Mouse (Mus musculus): ENCODE measurements at regions not wholly inside any gene's neighbourhood (a gene's known extent, or its start where the extent isn't known, plus 50 kb on each side); places are given as distances from the start of the nearest gene placed in this dataset.
"Not testable (repeated sequence)": the region's sequence is repeated elsewhere in the genome, so short reads cannot be mapped to it uniquely, and the experiment has no call there.

DNA sequence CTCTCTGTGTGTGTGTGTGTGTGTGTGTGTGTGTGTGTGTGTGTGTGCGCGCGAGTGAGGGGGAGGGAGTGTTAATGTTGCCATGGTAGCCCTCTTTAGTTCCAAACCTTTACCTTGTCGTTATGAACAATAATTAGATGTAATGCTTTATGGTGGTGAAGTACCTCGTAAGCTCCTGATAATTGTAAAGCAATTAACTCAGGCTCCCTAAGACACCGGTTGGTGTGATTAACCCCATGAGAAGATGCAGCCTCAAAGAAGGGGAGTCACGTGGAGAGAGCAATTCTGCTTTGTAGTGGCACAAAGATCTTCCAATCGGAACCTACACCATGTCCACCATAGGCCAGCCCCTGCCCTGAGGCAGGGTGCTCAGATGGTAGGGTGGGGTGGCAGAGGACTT is 152.3 kb upstream of the Map1b start:
- Histone ChIP-seq H3K4me1 (replicated peaks; ENCODE audit: control insufficient read depth, insufficient read depth, low read length) (no peaks in the 10 kb centered on the region), H3K4me3 (ENCODE audit: control insufficient read depth, insufficient read depth, low read length) (no peak overlapping the region), H3K27ac (ENCODE audit: control insufficient read depth, insufficient read depth, low read length) (no peak overlapping the region), H3K36me3 (ENCODE audit: control insufficient read depth, insufficient read depth, low read length) (no peaks in the 10 kb centered on the region), H3K27me3 (ENCODE audit: control insufficient read depth, insufficient read depth, low read length) (no peaks in the 10 kb centered on the region)
- WGBS: 77% methylated on average over 8 of the region's 8 CpGs
- no peak for DNase-seq
- TF ChIP-seq CTCF (IDR thresholded peaks at IDR 0.05; ENCODE audit: borderline replicate concordance, control insufficient read depth, extremely low read depth, insufficient read depth, low read length, poor library complexity) (no peak), POLR2A (IDR thresholded peaks at IDR 0.05; ENCODE audit: control insufficient read depth, extremely low read depth, insufficient read depth, low read length, poor library complexity) (no peak)

DNA sequence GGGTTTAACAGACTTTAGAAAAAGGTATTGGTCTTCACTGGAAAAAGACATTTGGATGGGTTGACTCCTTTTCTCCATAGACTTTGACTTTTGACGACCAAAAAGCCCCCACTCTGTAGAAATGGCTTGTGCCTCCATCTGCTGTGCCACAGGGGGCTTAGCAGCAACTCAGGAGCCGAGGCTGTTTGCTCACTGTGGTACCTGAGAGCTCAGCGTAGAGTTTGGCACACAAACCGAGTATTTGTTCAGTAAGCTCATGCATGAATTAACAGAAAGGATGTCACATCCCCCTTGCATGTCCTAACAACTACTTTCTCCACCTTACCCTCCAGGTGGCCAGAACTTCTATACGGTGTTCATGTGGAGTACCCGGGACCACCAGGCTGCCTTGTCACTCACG is 149.7 kb upstream of the Map1b start:
- no peak for DNase-seq
- Histone ChIP-seq H3K4me1 (replicated peaks; ENCODE audit: control insufficient read depth, insufficient read depth, low read length) (no peaks in the 10 kb centered on the region), H3K4me3 (ENCODE audit: control insufficient read depth, insufficient read depth, low read length) (no peak overlapping the region), H3K36me3 (ENCODE audit: control insufficient read depth, insufficient read depth, low read length) (no peaks in the 10 kb centered on the region), H3K27me3 (ENCODE audit: control insufficient read depth, insufficient read depth, low read length) (no peaks in the 10 kb centered on the region), H3K27ac (ENCODE audit: control insufficient read depth, insufficient read depth, low read length) (no peak overlapping the region)
- 81% methylated on average over 7 of the region's 7 CpGs for WGBS
- no peak for TF ChIP-seq POLR2A (IDR thresholded peaks at IDR 0.05; ENCODE audit: control insufficient read depth, extremely low read depth, insufficient read depth, low read length, poor library complexity)
- TF ChIP-seq CTCF (IDR thresholded peaks at IDR 0.05; ENCODE audit: borderline replicate concordance, control insufficient read depth, extremely low read depth, insufficient read depth, low read length, poor library complexity): no peak

DNA sequence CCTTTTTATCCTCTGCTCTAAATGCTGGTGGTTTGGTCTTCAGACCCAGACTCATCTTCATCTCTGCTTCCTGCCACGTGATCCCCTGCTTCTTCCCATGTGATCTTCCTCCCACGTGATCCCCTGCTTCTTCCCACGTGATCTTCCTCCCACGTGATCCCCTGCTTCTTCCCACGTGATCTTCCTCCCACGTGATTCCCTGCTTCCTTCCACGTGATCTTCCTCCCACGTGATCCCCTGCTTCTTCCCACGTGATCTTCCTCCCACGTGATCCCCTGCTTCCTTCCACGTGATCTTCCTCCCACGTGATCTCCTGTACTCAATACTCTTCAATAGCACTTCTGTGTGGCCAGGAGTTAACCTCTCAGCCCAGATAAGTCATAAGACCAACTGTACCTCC is 147.1 kb upstream of the Map1b start:
- H3K27ac ChIP-seq (ENCODE audit: control insufficient read depth, insufficient read depth, low read length); H3K4me3 ChIP-seq (ENCODE audit: control insufficient read depth, insufficient read depth, low read length); H3K4me1 ChIP-seq (replicated peaks; ENCODE audit: control insufficient read depth, insufficient read depth, low read length); H3K27me3 ChIP-seq (ENCODE audit: control insufficient read depth, insufficient read depth, low read length); DNase-seq; H3K36me3 ChIP-seq (ENCODE audit: control insufficient read depth, insufficient read depth, low read length): not testable (repeated sequence)
- WGBS: 86% methylated on average over 12 of the region's 12 CpGs

DNA sequence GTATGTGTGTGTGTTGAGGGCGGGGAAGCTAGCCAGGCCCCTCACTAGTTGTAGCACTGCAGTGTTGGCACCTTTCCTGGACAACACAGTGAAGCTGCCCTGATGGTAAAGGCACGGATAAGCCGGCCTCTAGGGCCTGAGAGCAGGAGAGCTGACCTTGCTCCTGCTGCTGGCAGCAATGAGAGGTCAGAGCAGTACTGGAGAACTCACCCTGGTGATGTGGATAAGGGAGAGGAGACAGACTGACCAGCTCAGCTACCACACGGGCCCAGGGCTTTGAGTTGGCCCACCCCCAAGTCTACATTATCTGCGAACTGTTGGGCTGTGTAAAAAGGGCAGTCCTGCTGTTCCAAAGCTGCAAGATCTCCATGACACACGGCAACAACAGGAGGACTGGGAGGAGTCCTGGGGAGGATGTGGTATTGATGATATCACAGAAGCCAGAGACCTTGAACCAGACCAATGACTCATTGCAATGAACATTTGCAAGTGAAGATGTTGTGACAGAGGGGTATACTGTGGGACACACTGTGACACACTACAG is 131.4 kb upstream of the Map1b start:
- no peaks in the 10 kb centered on the region for H3K36me3 ChIP-seq (ENCODE audit: control insufficient read depth, insufficient read depth, low read length)
- H3K4me3 ChIP-seq (ENCODE audit: control insufficient read depth, insufficient read depth, low read length): no peak overlapping the region
- no peaks in the 10 kb centered on the region for H3K4me1 ChIP-seq (replicated peaks; ENCODE audit: control insufficient read depth, insufficient read depth, low read length)
- TF ChIP-seq POLR2A (IDR thresholded peaks at IDR 0.05; ENCODE audit: control insufficient read depth, extremely low read depth, insufficient read depth, low read length, poor library complexity) (no peak), CTCF (IDR thresholded peaks at IDR 0.05; ENCODE audit: borderline replicate concordance, control insufficient read depth, extremely low read depth, insufficient read depth, low read length, poor library complexity) (no peak)
- DNase-seq: no peak
- no peaks in the 10 kb centered on the region for H3K27me3 ChIP-seq (ENCODE audit: control insufficient read depth, insufficient read depth, low read length)
- no peak overlapping the region for H3K27ac ChIP-seq (ENCODE audit: control insufficient read depth, insufficient read depth, low read length)
- 67% methylated on average over 6 of the region's 6 CpGs for WGBS

DNA sequence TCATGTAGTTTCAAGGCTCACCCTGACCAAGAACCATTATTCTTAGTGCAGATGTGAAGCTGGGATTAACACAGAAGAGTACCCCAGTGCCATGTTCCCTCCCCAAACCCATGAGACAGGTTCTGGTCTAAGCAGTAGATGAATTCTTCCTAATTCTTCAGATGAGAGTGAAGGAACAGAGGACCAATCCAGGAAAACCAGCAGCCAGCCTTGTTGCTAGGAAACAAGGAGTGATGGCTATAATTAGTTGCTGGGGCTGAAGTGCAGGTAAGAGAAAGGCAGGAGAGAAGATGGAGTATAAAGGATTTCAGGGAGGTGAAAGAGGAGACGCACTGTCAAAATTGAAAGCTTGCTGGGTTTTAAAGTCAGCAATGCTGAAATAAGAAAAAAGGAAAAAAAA is 128.4 kb upstream of the Map1b start:
- WGBS: 97% methylated on average over 1 of the region's 1 CpGs
- H3K4me1 ChIP-seq (replicated peaks; ENCODE audit: control insufficient read depth, insufficient read depth, low read length): no peaks in the 10 kb centered on the region; the same call in 1 of the 2 replicates
- H3K36me3 ChIP-seq (ENCODE audit: control insufficient read depth, insufficient read depth, low read length): no peaks in the 10 kb centered on the region
- TF ChIP-seq CTCF (IDR thresholded peaks at IDR 0.05; ENCODE audit: borderline replicate concordance, control insufficient read depth, extremely low read depth, insufficient read depth, low read length, poor library complexity): no peak
- TF ChIP-seq POLR2A (IDR thresholded peaks at IDR 0.05; ENCODE audit: control insufficient read depth, extremely low read depth, insufficient read depth, low read length, poor library complexity): no peak
- H3K4me3 ChIP-seq (ENCODE audit: control insufficient read depth, insufficient read depth, low read length): no peak overlapping the region
- DNase-seq: no peak
- no peaks in the 10 kb centered on the region for H3K27me3 ChIP-seq (ENCODE audit: control insufficient read depth, insufficient read depth, low read length)
- H3K27ac ChIP-seq (ENCODE audit: control insufficient read depth, insufficient read depth, low read length): no peak overlapping the region

DNA sequence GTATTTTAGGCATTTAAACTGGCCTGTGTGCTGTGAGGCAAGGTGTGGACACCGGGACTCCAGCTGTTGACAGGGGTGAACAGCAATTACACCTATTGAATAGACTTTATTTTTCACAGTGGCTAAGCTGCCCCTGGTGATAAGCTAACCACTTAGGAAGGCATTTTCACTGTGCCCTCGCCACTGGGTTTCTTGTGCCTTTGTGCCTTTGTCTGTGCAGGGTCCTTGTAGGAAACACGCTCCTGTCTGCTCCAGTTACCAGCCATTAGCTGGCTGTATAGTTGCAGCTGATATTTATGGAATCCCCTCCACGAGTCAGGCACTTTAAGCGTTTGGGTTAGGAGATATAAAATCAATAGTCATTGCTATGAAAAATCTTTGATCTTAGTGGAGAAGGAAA is 126.5 kb upstream of the Map1b start:
- DNase-seq: no peak
- TF ChIP-seq POLR2A (IDR thresholded peaks at IDR 0.05; ENCODE audit: control insufficient read depth, extremely low read depth, insufficient read depth, low read length, poor library complexity) (no peak), CTCF (IDR thresholded peaks at IDR 0.05; ENCODE audit: borderline replicate concordance, control insufficient read depth, extremely low read depth, insufficient read depth, low read length, poor library complexity) (no peak)
- WGBS: 53% methylated on average over 5 of the region's 5 CpGs
- no peaks in the 10 kb centered on the region; the same call in 1 of the 2 replicates for H3K4me1 ChIP-seq (replicated peaks; ENCODE audit: control insufficient read depth, insufficient read depth, low read length)
- no peaks in the 10 kb centered on the region for H3K36me3 ChIP-seq (ENCODE audit: control insufficient read depth, insufficient read depth, low read length)
- H3K27me3 ChIP-seq (ENCODE audit: control insufficient read depth, insufficient read depth, low read length): no peaks in the 10 kb centered on the region
- no peak overlapping the region for H3K27ac ChIP-seq (ENCODE audit: control insufficient read depth, insufficient read depth, low read length)
- no peak overlapping the region for H3K4me3 ChIP-seq (ENCODE audit: control insufficient read depth, insufficient read depth, low read length)

DNA sequence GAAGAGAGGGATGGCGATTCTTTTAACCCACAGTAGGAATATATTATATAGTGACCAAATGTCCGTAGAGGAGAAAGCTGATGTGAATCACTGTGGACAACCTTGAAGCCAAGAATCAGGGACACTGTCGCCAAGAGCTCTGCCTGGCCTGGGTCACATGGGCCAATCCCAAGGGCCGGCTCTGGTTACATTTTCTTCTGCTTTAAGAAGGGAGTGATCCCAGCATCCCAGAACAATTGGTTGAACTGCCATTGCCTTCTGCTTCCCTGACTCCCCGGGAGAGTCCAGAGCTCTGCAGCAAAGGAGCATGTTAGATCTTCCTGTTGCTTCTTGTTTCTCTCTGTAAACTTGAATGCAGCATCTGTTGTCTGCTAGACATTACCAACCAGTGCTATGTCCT is 126.0 kb upstream of the Map1b start:
- TF ChIP-seq POLR2A (IDR thresholded peaks at IDR 0.05; ENCODE audit: control insufficient read depth, extremely low read depth, insufficient read depth, low read length, poor library complexity) (no peak), CTCF (IDR thresholded peaks at IDR 0.05; ENCODE audit: borderline replicate concordance, control insufficient read depth, extremely low read depth, insufficient read depth, low read length, poor library complexity) (no peak)
- 71% methylated on average over 5 of the region's 5 CpGs for WGBS
- no peaks in the 10 kb centered on the region for H3K27me3 ChIP-seq (ENCODE audit: control insufficient read depth, insufficient read depth, low read length)
- no peak overlapping the region for H3K4me3 ChIP-seq (ENCODE audit: control insufficient read depth, insufficient read depth, low read length)
- DNase-seq: no peak
- H3K36me3 ChIP-seq (ENCODE audit: control insufficient read depth, insufficient read depth, low read length): no peaks in the 10 kb centered on the region
- no peaks in the 10 kb centered on the region; the same call in 1 of the 2 replicates for H3K4me1 ChIP-seq (replicated peaks; ENCODE audit: control insufficient read depth, insufficient read depth, low read length)
- no peak overlapping the region for H3K27ac ChIP-seq (ENCODE audit: control insufficient read depth, insufficient read depth, low read length)

Measured in thymus, adult 2 months (tissue).